Mouse (Mus musculus) inflammation-experienced regulatory T-cells (primary cell): ENCODE data around the gene Prdx6b. TPM values are rescaled to one million over a fixed set of nuclear protein-coding genes. Genes with fewer than 3 reads are reported as not detected.

ENCODE experiments used
- polyA plus RNA-seq, 2 experiments: library from polyadenylated mRNA; unstranded; fragments of 100-300 nt; shearing (Covaris generic); gene quantifications; one replicate each; pipeline ENCODE4 v1.2.1; 2017

The Prdx6b gene
- under 1 TPM in 1 of 2 experiments, not detected in 1; 0.08 TPM for polyA plus RNA-seq

GRCm38 (mm10) chr2:80292172-80292571 is at the start of gene Prdx6b:
TSS of gene Prdx6b (plus strand) at chr2:80292472.

GRCm38 (mm10) chr2:80315242-80316161 is 23.2 kb downstream of the Prdx6b start, which contains the start of gene Dnajc10:
TSS of gene Dnajc10 (plus strand) at chr2:80315466.

Other genes with a start within 250 kb of the Prdx6b start
- under 1 TPM; 0.12 to 0.71 TPM for gene Pde1a, start 163.0 kb upstream of the Prdx6b start, polyA plus RNA-seq
- 10 to 100 TPM; 41.8 to 48.9 TPM for gene Dnajc10, start 23.0 kb downstream of the Prdx6b start, polyA plus RNA-seq
- under 1 TPM in 1 of 2 experiments, not detected in 1; 0.19 TPM for gene Frzb, start 155.2 kb downstream of the Prdx6b start, polyA plus RNA-seq